28 mouse cellular contexts compared by ENCODE assay signal in the genomic region with DNA sequence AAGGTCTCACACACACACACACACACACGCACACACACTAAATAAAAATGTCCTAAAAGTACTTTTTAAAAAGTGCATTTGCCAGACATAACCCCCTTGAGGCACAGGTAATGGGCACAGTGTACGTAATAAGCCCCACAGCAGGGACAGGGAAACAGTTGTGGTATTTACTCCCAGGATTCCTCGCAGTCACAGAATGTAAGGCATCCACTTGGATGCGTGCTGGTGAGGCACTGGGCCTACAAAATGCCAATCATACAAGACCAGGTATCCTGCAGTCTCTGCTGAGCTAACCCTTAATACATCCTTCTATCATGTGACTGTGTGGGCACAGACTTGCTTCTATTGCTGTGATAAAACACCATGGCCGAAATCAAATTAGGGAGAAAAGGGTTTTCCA. TPM values are rescaled to one million over a fixed set of nuclear protein-coding genes. Genes with fewer than 3 reads are reported as not detected.
DNase-seq lines count a peak whose midpoint lies in the region; ATAC-seq and TF ChIP-seq lines count a peak whose summit lies in the region.
"Had no signal": no experiment of that assay in that cellular context is flagged by ENCODE, and none has a peak within 500 bp of the region (broad histone marks: within the 10 kb centered on the region; RNA-seq: fewer than 3 reads in every experiment).

No protein-coding gene starts in this region.

- TF ChIP-seq EP300 in lung, postnatal 0 days (IDR thresholded peaks at IDR 0.05), result peak; percentile 94

- TF ChIP-seq CTCF in lung, postnatal 0 days (IDR thresholded peaks at IDR 0.05), result no peak
- no peak for TF ChIP-seq CTCF in cortical plate, adult 2 months (IDR thresholded peaks at IDR 0.05; ENCODE audit: extremely low read depth, insufficient read depth, low read length)

- no peak overlapping the region for H3K4me2 ChIP-seq in heart, embryonic 15.5 days
- no peak overlapping the region for H3K4me2 ChIP-seq in lung, postnatal 0 days (replicated peaks; ENCODE audit: low read depth, low read length)
- H3K4me2 ChIP-seq: embryonic facial prominence, embryonic 13.5 days; embryonic facial prominence, embryonic 15.5 days; forebrain, embryonic 12.5 days had no signal

- WGBS in heart, embryonic 15.5 days, result 68% methylated on average over 5 of the region's 5 CpGs
- 70% methylated on average over 5 of the region's 5 CpGs for whole genome bisulfite sequencing in lung, postnatal 0 days

- intact Hi-C loops in heart, postnatal 36 days (cut with DNase I), result no loop called here

- H3K27me3 ChIP-seq in heart, embryonic 15.5 days, result no peaks in the 10 kb centered on the region
- no peaks in the 10 kb centered on the region for H3K27me3 ChIP-seq in lung, postnatal 0 days (replicated peaks; ENCODE audit: insufficient read depth, low read length)
- H3K27me3 ChIP-seq: embryonic facial prominence, embryonic 13.5 days; embryonic facial prominence, embryonic 15.5 days; forebrain, embryonic 12.5 days; Patski had no signal

- peak overlapping the region; percentile 4; the same call in 1 of the 2 replicates for H3K27ac ChIP-seq in heart, embryonic 15.5 days
- peak overlapping the region; percentile 84; the same call in 1 of the 2 replicates for H3K27ac ChIP-seq in lung, postnatal 0 days (ENCODE audit: low read length)
- peak overlapping the region; percentile 61; the same call in 1 of the 2 replicates for H3K27ac ChIP-seq in cortical plate, adult 2 months (ENCODE audit: insufficient read depth, low read length)
- H3K27ac ChIP-seq: embryonic facial prominence, embryonic 13.5 days; embryonic facial prominence, embryonic 15.5 days; forebrain, embryonic 10.5 days; forebrain, embryonic 12.5 days had no signal

- no peak overlapping the region for H3K4me3 ChIP-seq in heart, embryonic 15.5 days
- no peak overlapping the region for H3K4me3 ChIP-seq in lung, postnatal 0 days (ENCODE audit: low read depth, low read length)
- no peak overlapping the region for H3K4me3 ChIP-seq in cortical plate, adult 2 months (ENCODE audit: insufficient read depth, low read length)
- H3K4me3 ChIP-seq: embryonic facial prominence, embryonic 13.5 days; embryonic facial prominence, embryonic 15.5 days; erythroblast, embryonic 14.5 days; forebrain, embryonic 10.5 days; forebrain, embryonic 12.5 days had no signal

- ATAC-seq in heart, embryonic 15.5 days (replicated peaks; ENCODE audit: insufficient number of reproducible peaks, insufficient read depth, low FRiP score, low read depth), result no peak
- peak; percentile 34 for ATAC-seq in lung, postnatal 0 days
- ATAC-seq: activated CD4-positive, CD25-positive, alpha-beta regulatory T cell, adult 4 months; CD4-positive, CD25-positive, alpha-beta regulatory T cell, adult 4 months; forebrain, embryonic 14.5 days; Patski had no signal

- H3K9me3 ChIP-seq in heart, embryonic 15.5 days (replicated peaks), result no peaks in the 10 kb centered on the region
- no peaks in the 10 kb centered on the region for H3K9me3 ChIP-seq in lung, postnatal 0 days (ENCODE audit: low read length)
- H3K9me3 ChIP-seq: embryonic facial prominence, embryonic 13.5 days; embryonic facial prominence, embryonic 15.5 days; forebrain, embryonic 10.5 days; forebrain, embryonic 12.5 days had no signal

- DNase-seq in heart, adult 11 months, result peak; percentile 87
- no peak for DNase-seq in heart, postnatal 36 days
- DNase-seq in heart, adult 18-20 months, result no peak
- DNase-seq in lung, postnatal 0 days (ENCODE audit: low spot score), result no peak
- DNase-seq in lung, postnatal 14 days, result no peak
- DNase-seq: adrenal gland, adult 8-10 months; adrenal gland, postnatal 14 days; adrenal gland, postnatal 36 days; B cell, adult 2 months; cerebellum, adult 11-12 months; cerebellum, adult 2 months; cerebellum, adult 9-10 months; cerebellum, postnatal 10 days; cerebellum, postnatal 25 days; embryo, embryonic 11 days had no signal

- H3K4me1 ChIP-seq in heart, embryonic 15.5 days (replicated peaks), result peaks cover 63% of the 10 kb centered on the region
- peaks cover 36% of the 10 kb centered on the region for H3K4me1 ChIP-seq in lung, postnatal 0 days (ENCODE audit: insufficient read depth, low read depth, low read length)
- H3K4me1 ChIP-seq in cortical plate, adult 2 months (ENCODE audit: control insufficient read depth, insufficient read depth, low read length), result peaks cover 16% of the 10 kb centered on the region
- H3K4me1 ChIP-seq: forebrain, embryonic 12.5 days had no signal

- TF ChIP-seq POLR2A in cortical plate, adult 2 months (IDR thresholded peaks at IDR 0.05; ENCODE audit: extremely low read depth, insufficient read depth, low read length), result no peak

- no peaks in the 10 kb centered on the region for H3K36me3 ChIP-seq in heart, embryonic 15.5 days
- H3K36me3 ChIP-seq in lung, postnatal 0 days (ENCODE audit: insufficient read depth, low read length), result no peaks in the 10 kb centered on the region
- H3K36me3 ChIP-seq: forebrain, embryonic 10.5 days; forebrain, embryonic 12.5 days; G1E had no signal

- no peak overlapping the region for H3K9ac ChIP-seq in heart, embryonic 15.5 days
- no peak overlapping the region for H3K9ac ChIP-seq in lung, postnatal 0 days (replicated peaks; ENCODE audit: low read depth)
- H3K9ac ChIP-seq: embryonic facial prominence, embryonic 13.5 days; embryonic facial prominence, embryonic 15.5 days; forebrain, embryonic 12.5 days had no signal

RNA-seq across cellular contexts. Expression of gene Ctdspl, which starts 22.2 kb away (rescaled TPM):
- 10 to 100 TPM; 11.2 to 11.3 TPM for total RNA-seq in heart, postnatal 36 days (2021)
- 7.1 and 8.9 TPM in 2 replicates for polyA plus RNA-seq in heart, embryonic 15.5 days (2015; fragmentation: Nextera tagmentation; extraction: Ambion mirVana)
- 10 to 100 TPM; 10.6 to 12.8 TPM for total RNA-seq in heart, adult 18-20 months (2021)
- polyA plus RNA-seq in lung, postnatal 0 days (2015; fragmentation: Nextera tagmentation; extraction: Ambion mirVana), result 27.8 and 29.9 TPM in 2 replicates
- 30.3 and 35.1 TPM in 2 replicates for polyA plus RNA-seq in cortical plate, adult 2 months (2012; rRNA removed)
- total RNA-seq: CH12.LX had no signal
- polyA plus RNA-seq: G1E had no signal

Comparison
In these comparisons a context has a peak if more than half of its experiments do, and no peak if none do; other contexts are left out.
1. H3K27ac ChIP-seq: peak in every context shown above with its lines; median percentile 84 in lung, postnatal 0 days; 61 in cortical plate, adult 2 months; 4 in heart, embryonic 15.5 days.